Mouse (Mus musculus): ENCODE data around the gene Pi16. TPM values are rescaled to one million over a fixed set of nuclear protein-coding genes. Genes with fewer than 3 reads are reported as not detected.
"Not testable (repeated sequence)": the region's sequence is repeated elsewhere in the genome, so short reads cannot be mapped to it uniquely, and the experiment has no call there.

Pi16 gene
- polyA plus RNA-seq, 1 experiment from 2014 or later, result 2.4 TPM

DNA sequence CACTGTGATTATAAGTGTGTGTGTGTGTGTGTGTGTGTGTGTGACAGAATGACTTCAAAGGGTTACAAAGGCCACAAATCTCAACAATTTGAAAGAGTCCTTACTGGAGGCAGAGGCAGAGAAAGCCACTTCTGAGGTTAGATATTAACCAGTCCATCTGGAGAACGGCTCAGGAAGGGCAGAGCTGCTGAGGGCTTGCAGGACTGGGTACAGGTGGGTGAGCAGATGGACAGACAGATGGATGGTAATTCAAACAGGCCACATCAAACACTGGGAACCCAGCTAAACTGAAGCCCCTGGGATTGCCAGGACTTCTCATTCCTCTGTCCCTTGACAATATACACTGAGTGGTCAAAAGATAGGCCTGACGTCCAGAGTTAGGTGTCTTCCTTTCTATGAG lies 31.5 kb downstream of the Pi16 start:
- Histone ChIP-seq H3K4me3 (no peak overlapping the region), H3K27ac (peak overlapping the region; percentile 97), H3K4me2 (no peak overlapping the region), H3K36me3 (peaks cover 3% of the 10 kb centered on the region), H3K4me1 (peaks cover 24% of the 10 kb centered on the region), H3K9me3 (no peaks in the 10 kb centered on the region), H3K9ac (no peak overlapping the region; the same call in 1 of the 2 replicates), H3K27me3 (no peaks in the 10 kb centered on the region)
- WGBS, result 45% methylated on average over 2 of the region's 2 CpGs
- ATAC-seq (ENCODE audit: borderline replicate concordance, extremely low read depth, low FRiP score, low TSS enrichment), result no peak

DNA sequence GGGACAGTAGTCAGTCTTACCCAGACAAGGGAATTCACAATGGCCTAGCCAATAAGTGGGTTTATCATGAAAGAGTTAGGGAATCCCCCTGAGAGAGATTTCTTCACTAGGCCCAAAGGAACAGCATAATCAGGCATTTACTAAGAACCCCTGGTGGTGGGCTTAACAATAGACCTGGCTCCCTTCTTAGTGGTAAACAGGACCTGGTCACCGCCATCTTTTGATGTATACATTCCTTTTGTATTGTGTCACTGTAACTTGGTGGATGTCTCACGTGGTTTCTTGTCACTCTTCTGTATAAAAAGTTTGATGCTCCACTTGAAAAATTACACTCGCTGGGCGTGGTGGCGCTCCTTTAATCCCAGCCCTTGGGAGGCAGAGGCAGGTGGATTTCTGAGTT lies 33.6 kb downstream of the Pi16 start:
- not testable (repeated sequence) for H3K9me3 ChIP-seq; H3K9ac ChIP-seq; H3K27ac ChIP-seq; H3K27me3 ChIP-seq; H3K36me3 ChIP-seq; ATAC-seq (ENCODE audit: borderline replicate concordance, extremely low read depth, low FRiP score, low TSS enrichment); H3K4me2 ChIP-seq; H3K4me3 ChIP-seq
- WGBS, result 76% methylated on average over 5 of the region's 5 CpGs
- peaks cover 26% of the 10 kb centered on the region for H3K4me1 ChIP-seq

DNA sequence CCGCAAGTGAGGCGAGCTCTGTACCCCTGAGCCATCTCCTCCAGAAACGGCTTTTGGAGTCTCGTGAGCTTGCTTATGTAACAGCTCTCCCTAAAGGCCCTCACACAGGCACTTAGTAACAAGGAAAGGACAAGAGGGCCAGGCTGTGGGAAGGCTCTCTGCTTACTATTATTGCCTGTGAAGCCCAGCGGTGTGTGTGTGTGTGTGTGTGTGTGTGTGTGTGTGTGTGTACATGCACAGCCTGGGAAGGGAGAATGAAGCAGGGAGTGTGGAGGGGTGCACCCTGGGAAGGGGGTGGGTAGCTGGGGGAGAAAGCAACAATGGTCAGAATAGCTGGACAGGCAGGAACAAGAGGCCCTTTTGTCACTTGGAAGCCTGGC lies 38.0 kb downstream of the Pi16 start:
- peaks cover 28% of the 10 kb centered on the region for H3K4me1 ChIP-seq
- peak; percentile 36 for ATAC-seq (ENCODE audit: borderline replicate concordance, extremely low read depth, low FRiP score, low TSS enrichment)
- peak overlapping the region; percentile 96 for H3K27ac ChIP-seq
- H3K4me2 ChIP-seq, result no peak overlapping the region; the same call in 1 of the 2 replicates
- 40% methylated on average over 5 of the region's 5 CpGs for WGBS
- H3K9ac ChIP-seq, result peak overlapping the region; percentile 37; the same call in 1 of the 2 replicates
- no peak overlapping the region for H3K4me3 ChIP-seq
- no peaks in the 10 kb centered on the region for H3K9me3 ChIP-seq
- no peaks in the 10 kb centered on the region for H3K36me3 ChIP-seq
- no peaks in the 10 kb centered on the region for H3K27me3 ChIP-seq

DNA sequence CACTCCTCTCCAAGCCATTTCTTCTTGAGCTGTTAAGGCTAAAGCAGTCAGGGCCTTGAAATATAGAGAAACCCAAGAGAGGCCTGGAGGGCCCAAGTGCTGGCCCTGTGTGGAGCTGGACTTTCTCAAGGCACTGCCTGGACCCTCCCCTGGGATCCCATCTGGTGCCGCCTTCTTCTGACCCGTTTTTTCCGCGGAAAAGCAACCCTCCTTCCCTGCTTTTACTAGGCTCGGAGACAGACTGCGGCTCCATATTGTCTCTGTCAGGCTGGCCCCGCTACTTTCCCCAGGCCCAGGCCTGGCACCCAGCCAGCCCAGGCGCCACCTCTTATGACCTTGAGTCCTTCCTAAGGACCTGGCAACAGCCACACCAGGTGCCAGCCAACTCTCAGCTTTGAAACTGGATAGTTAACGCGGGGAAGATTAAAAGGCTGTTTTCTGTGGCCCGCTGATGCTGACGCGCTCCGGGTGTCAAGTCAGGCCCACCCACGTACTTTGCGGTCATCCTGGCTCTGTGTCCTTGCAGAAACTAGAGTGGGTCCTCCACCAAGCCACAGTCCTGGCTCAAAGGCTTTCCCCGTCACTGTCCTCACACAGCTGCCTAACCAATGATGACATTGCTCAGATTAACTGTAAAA lies 38.5 kb downstream of the Pi16 start:
- peaks cover 33% of the 10 kb centered on the region for H3K4me1 ChIP-seq
- no peaks in the 10 kb centered on the region for H3K9me3 ChIP-seq
- H3K27ac ChIP-seq, result peak overlapping the region; percentile 96
- no peaks in the 10 kb centered on the region for H3K27me3 ChIP-seq
- H3K9ac ChIP-seq, result peak overlapping the region; percentile 37
- H3K4me3 ChIP-seq, result peak overlapping the region; percentile 12; the same call in 1 of the 2 replicates
- H3K36me3 ChIP-seq, result no peaks in the 10 kb centered on the region
- peak; percentile 71 for ATAC-seq (ENCODE audit: borderline replicate concordance, extremely low read depth, low FRiP score, low TSS enrichment)
- peak overlapping the region; percentile 62 for H3K4me2 ChIP-seq
- WGBS, result 7% methylated on average over 17 of the region's 17 CpGs

DNA sequence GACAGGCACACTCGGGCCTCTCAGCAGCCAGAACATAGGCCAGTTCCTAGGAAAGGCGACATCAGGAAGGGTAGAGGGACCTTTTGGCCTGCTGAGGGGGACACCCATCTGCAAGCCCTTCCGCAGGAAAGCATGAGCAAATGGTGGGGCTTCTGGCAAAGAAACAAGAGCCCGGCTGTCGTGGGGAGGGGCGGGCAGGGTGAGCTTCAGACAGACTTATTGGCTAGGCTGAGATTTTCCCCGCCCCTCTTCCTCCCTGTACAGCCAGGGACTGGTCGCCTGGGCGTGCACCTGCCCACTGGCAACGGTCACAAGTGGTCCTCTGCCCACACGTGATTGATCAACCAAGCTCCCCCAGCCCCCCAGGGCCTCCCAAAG lies 39.0 kb downstream of the Pi16 start:
- Histone ChIP-seq H3K4me1 (peaks cover 35% of the 10 kb centered on the region), H3K9ac (peak overlapping the region; percentile 37), H3K4me2 (peak overlapping the region; percentile 62), H3K9me3 (no peaks in the 10 kb centered on the region), H3K27me3 (no peaks in the 10 kb centered on the region), H3K27ac (peak overlapping the region; percentile 96), H3K36me3 (no peaks in the 10 kb centered on the region), H3K4me3 (peak overlapping the region; percentile 31)
- WGBS, result under 1% methylated on average over 11 of the region's 11 CpGs
- peak; percentile 87 for ATAC-seq (ENCODE audit: borderline replicate concordance, extremely low read depth, low FRiP score, low TSS enrichment)

DNA sequence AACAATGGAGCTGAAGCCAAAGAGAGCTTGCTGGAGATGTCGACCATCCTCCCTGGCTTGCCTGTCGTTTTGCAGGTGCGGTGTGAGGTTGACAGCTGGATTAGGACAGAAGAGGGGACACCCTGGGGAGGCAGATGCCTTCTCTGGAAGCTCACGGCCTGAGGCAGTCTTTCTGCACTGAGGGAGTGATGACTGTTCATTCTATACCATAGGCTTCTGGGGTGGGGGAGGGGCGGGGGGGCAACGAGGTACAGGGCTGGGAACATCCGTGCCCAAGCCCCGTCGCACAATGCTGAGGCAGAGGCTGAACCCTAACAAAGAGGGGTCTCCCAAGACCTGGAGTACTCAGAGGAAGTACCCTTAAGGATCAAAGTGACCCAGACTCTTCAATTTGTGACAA lies 39.4 kb downstream of the Pi16 start:
- Histone ChIP-seq H3K27me3 (no peaks in the 10 kb centered on the region), H3K4me3 (peak overlapping the region; percentile 31), H3K9ac (peak overlapping the region; percentile 37; the same call in 1 of the 2 replicates), H3K9me3 (no peaks in the 10 kb centered on the region), H3K4me2 (peak overlapping the region; percentile 62), H3K36me3 (no peaks in the 10 kb centered on the region), H3K27ac (peak overlapping the region; percentile 96), H3K4me1 (peaks cover 35% of the 10 kb centered on the region)
- peak; percentile 2; the same call in 1 of the 2 replicates for ATAC-seq (ENCODE audit: borderline replicate concordance, extremely low read depth, low FRiP score, low TSS enrichment)
- WGBS, result 9% methylated on average over 9 of the region's 9 CpGs

DNA sequence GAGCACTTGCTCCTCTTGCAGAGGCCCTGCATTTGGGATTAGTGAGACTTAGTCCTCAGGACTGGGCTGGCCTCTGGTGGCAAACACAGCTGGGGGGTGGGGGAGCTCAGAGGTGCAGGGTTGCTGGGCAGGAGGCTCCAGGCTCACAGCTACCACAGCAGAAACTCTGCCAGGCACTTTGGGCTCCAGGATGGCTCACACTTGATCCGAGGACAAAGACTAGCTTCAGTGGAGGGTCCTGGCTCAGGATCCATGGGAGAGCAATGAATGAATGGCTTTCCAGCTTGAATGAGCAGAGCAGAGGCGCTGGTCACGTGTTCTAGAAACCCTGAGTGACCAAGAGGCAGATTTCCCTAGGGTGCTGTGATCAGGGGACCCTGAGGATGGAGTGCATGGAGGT lies 41.4 kb downstream of the Pi16 start:
- Histone ChIP-seq H3K4me3 (no peak overlapping the region), H3K4me2 (no peak overlapping the region), H3K36me3 (no peaks in the 10 kb centered on the region), H3K9ac (no peak overlapping the region), H3K27me3 (no peaks in the 10 kb centered on the region), H3K4me1 (peaks cover 35% of the 10 kb centered on the region), H3K27ac (no peak overlapping the region), H3K9me3 (no peaks in the 10 kb centered on the region)
- no peak for ATAC-seq (ENCODE audit: borderline replicate concordance, extremely low read depth, low FRiP score, low TSS enrichment)
- 49% methylated on average over 3 of the region's 3 CpGs for WGBS

DNA sequence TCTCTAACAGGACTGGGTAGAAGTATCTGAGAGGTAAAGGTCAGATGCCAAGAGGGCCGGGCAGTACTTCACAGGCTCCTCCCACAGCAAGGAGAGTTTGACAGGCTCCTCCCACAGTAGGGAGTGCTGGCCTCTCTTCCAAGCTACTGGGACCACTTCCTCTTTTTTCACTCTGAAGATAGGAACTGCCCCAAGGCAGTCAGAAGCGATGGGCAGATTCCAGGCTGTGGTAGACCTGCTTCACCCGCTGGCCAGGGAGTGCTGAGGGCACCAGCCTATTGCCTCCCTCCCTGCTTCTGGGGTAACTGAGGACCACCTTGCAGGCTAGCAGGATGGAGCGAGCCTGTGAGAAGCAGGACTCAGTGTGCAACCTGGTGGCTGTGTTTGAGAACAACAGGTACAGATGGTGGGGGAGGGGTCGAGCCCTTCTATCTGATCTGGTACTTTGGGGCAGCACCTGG lies 43.3 kb downstream of the Pi16 start, which contains the start of gene Fgd2:
Fgd2 (plus strand) TSS at position 154 of the 461 bp plus-strand sequence.
- no peak within 1 kb of the TSS for H3K9ac ChIP-seq
- no peaks in the 10 kb centered on the region for H3K36me3 ChIP-seq
- H3K4me3 ChIP-seq, result no peak within 1 kb of the TSS
- no peaks in the 10 kb centered on the region for H3K27me3 ChIP-seq
- H3K9me3 ChIP-seq, result no peaks in the 10 kb centered on the region
- H3K27ac ChIP-seq, result no peak within 1 kb of the TSS
- WGBS, result 14% methylated on average over 5 of the region's 5 CpGs
- H3K4me1 ChIP-seq, result peaks cover 23% of the 10 kb centered on the region
- H3K4me2 ChIP-seq, result no peak within 1 kb of the TSS
- ATAC-seq (ENCODE audit: borderline replicate concordance, extremely low read depth, low FRiP score, low TSS enrichment), result no peak

DNA sequence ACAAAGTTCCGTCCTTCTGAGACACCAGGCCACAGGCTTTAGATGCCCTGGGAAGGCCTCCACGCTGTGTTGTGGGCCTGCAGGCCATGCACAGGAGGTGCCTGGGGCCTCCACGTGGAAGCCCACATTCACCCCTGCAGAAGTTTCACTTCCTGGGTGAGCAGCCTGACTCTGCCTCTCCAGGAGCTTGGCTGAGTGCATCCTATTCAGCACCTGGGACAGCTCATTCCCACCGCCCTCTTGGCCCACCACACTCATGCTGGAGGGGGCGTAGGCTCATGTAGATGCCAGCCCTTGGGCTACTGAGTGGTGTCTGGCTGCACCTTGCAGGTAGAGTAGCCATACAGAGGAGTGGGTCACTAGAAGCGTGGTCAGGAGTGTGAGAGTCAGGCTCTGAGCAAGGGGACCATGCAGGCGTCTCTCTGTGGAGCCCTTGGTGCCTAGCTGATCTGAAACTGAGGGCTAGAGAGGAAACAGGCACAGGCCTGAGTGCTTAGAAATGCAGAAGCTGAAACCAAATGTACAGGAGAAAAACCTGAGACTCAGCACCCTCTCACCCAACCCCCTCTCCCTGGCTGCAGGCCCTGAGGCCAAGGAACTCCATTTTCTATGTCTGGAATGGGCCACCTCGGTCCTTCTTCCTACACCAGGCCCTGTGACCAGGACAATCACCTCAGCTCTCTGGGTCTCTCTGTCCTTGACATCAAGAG lies 44.7 kb downstream of the Pi16 start:
- H3K9ac ChIP-seq, result no peak overlapping the region
- no peaks in the 10 kb centered on the region for H3K27me3 ChIP-seq
- ATAC-seq (ENCODE audit: borderline replicate concordance, extremely low read depth, low FRiP score, low TSS enrichment), result no peak
- H3K36me3 ChIP-seq, result no peaks in the 10 kb centered on the region
- H3K4me3 ChIP-seq, result no peak overlapping the region
- H3K27ac ChIP-seq, result no peak overlapping the region
- 47% methylated on average over 8 of the region's 8 CpGs for WGBS
- H3K9me3 ChIP-seq, result no peaks in the 10 kb centered on the region
- peaks cover 10% of the 10 kb centered on the region; the same call in 1 of the 2 replicates for H3K4me1 ChIP-seq
- H3K4me2 ChIP-seq, result no peak overlapping the region

DNA sequence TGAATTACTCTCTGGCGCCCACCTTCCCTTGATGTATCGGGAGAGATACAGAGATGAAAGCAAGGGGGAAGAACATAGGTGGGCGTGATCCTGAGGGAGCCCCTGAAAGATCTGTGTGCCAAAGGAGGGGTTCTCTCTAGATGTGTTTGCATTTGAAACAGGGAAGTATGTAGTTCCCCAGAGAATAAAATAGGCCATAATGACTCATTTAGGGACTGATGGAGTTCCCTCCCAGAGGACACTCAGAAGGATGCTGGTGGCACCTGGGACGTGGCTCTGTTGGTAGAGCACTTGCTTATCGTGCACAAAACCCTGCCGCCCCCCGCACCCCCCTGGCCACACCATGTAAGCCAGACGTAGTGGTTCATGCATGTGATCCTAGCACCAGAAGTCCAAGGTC lies 45.6 kb downstream of the Pi16 start:
- no peaks in the 10 kb centered on the region for H3K27me3 ChIP-seq
- H3K36me3 ChIP-seq, result no peaks in the 10 kb centered on the region
- H3K4me1 ChIP-seq, result peaks cover 11% of the 10 kb centered on the region
- H3K4me3 ChIP-seq, result no peak overlapping the region
- no peak for ATAC-seq (ENCODE audit: borderline replicate concordance, extremely low read depth, low FRiP score, low TSS enrichment)
- H3K4me2 ChIP-seq, result no peak overlapping the region
- 74% methylated on average over 8 of the region's 8 CpGs for WGBS
- H3K9ac ChIP-seq, result no peak overlapping the region
- no peak overlapping the region for H3K27ac ChIP-seq
- H3K9me3 ChIP-seq, result no peaks in the 10 kb centered on the region

DNA sequence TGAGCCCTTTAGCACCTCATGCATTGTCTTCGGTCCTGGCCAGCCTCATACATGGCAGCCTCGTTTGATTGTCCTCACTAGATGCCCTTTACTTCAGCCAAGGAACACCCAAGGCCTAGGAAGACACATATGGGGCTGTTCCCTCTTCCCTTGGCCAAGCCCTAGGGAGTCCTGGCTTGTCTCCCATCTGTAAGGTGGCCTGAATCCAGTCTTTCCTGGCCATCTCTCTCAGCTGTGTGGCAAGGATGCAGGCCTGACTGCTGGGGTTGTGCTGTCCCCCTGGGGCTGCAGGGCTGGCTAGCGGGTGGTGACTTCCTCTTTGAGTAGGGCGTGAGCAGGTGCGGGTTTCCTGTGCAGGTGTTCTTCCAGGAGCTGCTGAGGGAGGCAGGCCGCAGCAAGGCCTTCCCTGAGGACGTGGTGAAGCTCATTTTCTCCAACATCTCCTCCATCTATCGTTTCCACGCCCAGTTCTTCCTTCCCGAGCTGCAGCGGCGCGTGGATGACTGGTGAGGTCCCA lies 47.7 kb downstream of the Pi16 start:
- WGBS, result 83% methylated on average over 13 of the region's 13 CpGs
- no peak for ATAC-seq (ENCODE audit: borderline replicate concordance, extremely low read depth, low FRiP score, low TSS enrichment)
- Histone ChIP-seq H3K36me3 (no peaks in the 10 kb centered on the region), H3K4me3 (no peak overlapping the region), H3K9ac (no peak overlapping the region), H3K4me2 (no peak overlapping the region), H3K4me1 (peaks cover 20% of the 10 kb centered on the region), H3K9me3 (no peaks in the 10 kb centered on the region), H3K27ac (no peak overlapping the region), H3K27me3 (no peaks in the 10 kb centered on the region)

DNA sequence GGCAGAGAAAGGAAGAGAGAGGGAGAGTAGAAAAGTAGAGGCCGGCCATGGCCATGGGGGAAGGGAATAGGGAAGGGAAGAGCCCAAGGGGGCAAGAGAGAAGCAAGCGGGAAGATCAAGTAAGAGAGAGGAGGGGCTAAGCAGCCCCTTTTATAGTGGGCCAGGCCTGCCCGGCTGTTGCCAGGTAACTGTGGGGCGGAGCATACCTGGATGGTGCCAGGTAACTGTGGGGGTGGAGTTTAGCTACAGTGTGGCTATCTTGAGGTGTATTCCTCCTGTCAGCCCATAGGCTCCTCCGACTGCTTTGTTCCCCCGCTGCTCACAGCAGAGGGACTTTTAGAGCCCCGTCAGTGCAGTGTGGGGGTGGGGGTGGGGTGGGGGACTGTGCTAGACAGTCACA lies 51.2 kb downstream of the Pi16 start:
- Histone ChIP-seq H3K4me2 (peak overlapping the region; percentile 51), H3K36me3 (no peaks in the 10 kb centered on the region), H3K9me3 (no peaks in the 10 kb centered on the region), H3K27me3 (no peaks in the 10 kb centered on the region), H3K4me3 (peak overlapping the region; percentile 32), H3K27ac (no peak overlapping the region), H3K4me1 (peaks cover 15% of the 10 kb centered on the region; the same call in 1 of the 2 replicates), H3K9ac (peak overlapping the region; percentile 30; the same call in 1 of the 2 replicates)
- 9% methylated on average over 7 of the region's 7 CpGs for WGBS
- ATAC-seq (ENCODE audit: borderline replicate concordance, extremely low read depth, low FRiP score, low TSS enrichment), result peak; percentile 64
